Mouse (Mus musculus) ovary, adult 18-20 months (tissue): ENCODE data around the gene Gm20931.
"Not testable (repeated sequence)": the region's sequence is repeated elsewhere in the genome, so short reads cannot be mapped to it uniquely, and the experiment has no call there.

Experiments
- DNase-seq: peaks from one replicate; pipeline ENCODE4 v3.0.0; 2022; ENCODE audit warnings: low spot score, mixed read lengths

Gene Gm20931

GRCm38 (mm10) chrY:55213420-55213819 lies at the start of gene Gm20931:
TSS of gene Gm20931 (plus strand) at chrY:55213720.
- not testable (repeated sequence) for DNase-seq
